Mouse (Mus musculus) hindbrain, postnatal 0 days (tissue): ENCODE data around the gene Pik3c2a. TPM values are rescaled to one million over a fixed set of nuclear protein-coding genes. Genes with fewer than 3 reads are reported as not detected.
A peak's percentile ranks its signal among the peaks of the same experiment; 100 is the strongest.

Experiments used
- ATAC-seq: fragments of 200-750 bp; cut with Nextera tagmentation; 2 replicates; pipeline ENCODE4 v1.8.0; 2017; ENCODE audit warnings: mild to moderate bottlenecking, moderate TSS enrichment, moderate library complexity
- DNase-seq: peaks from one replicate; pipeline ENCODE4 v3.0.0-alpha.2; 2015; ENCODE audit warnings: low spot score
- H3K27ac ChIP-seq: fragments of 300-500 bp; sonication (generic); 2 replicates; pipeline ENCODE4 v1.5.1; 2014; ENCODE audit warnings: mild to moderate bottlenecking
- H3K27me3 ChIP-seq: fragments of 300-500 bp; sonication (generic); 2 replicates; pipeline ENCODE4 v1.6.1; 2014; ENCODE audit warnings: low read length, mixed read lengths; ENCODE audit not compliant: insufficient read depth
- H3K36me3 ChIP-seq: fragments of 300-500 bp; sonication (generic); 2 replicates; pipeline ENCODE4 v1.6.1; 2014; ENCODE audit warnings: low read length, mixed read lengths; ENCODE audit not compliant: insufficient read depth
- H3K4me1 ChIP-seq: fragments of 300-500 bp; sonication (generic); 2 replicates; pipeline ENCODE4 v1.6.1; 2014; ENCODE audit warnings: antibody characterized with exemption, low read length, mixed read lengths; ENCODE audit not compliant: insufficient read depth
- H3K4me2 ChIP-seq: fragments of 300-500 bp; sonication (generic); 2 replicates; pipeline ENCODE4 v1.6.1; 2014; ENCODE audit warnings: low read depth, mild to moderate bottlenecking, low read length, moderate library complexity, mixed read lengths
- H3K4me3 ChIP-seq: fragments of 300-500 bp; sonication (generic); 2 replicates; pipeline ENCODE4 v1.5.1; 2014; ENCODE audit warnings: low read length
- H3K9ac ChIP-seq: fragments of 300-500 bp; sonication (generic); replicated peaks from 2 replicates; pipeline ENCODE4 v1.6.1; 2014; ENCODE audit warnings: mild to moderate bottlenecking, low read length, moderate library complexity, mixed read lengths
- H3K9me3 ChIP-seq: fragments of 300-500 bp; sonication (generic); 2 replicates; pipeline ENCODE4 v1.6.1; 2016; ENCODE audit warnings: low read length, mixed read lengths
- CTCF ChIP-seq: IDR thresholded peaks from 2 replicates; pipeline ENCODE4 v1.5.1; 2016; ENCODE audit warnings: antibody characterized with exemption, control low read depth, low read depth
- WGBS: fragments of 180-500 bp; shearing (Covaris S2); extraction: QIAGEN DNeasy Blood & Tissue Kit; methylation state at CpG from one replicate; pipeline ENCODE4 v1.1.7; 2014; 5-methylcytosine and 5-hydroxymethylcytosine counted together
- polyA plus RNA-seq: library from polyadenylated mRNA; unstranded; fragments of >200 nt; fragmentation: Nextera tagmentation; extraction: Ambion mirVana; gene quantifications from 2 replicates; pipeline ENCODE4 v1.2.1, GENCODE M21; 2015
- total RNA-seq: library from RNA; depleted of rRNA; stranded (reverse); fragments of >200 nt; gene quantifications from 2 replicates; pipeline ENCODE4 v1.2.3, GENCODE M21; 2014

Gene Pik3c2a
- total and polyA plus RNA-seq, 2 experiments from 2014 or later, result 9.5 to 24.3 TPM

DNA sequence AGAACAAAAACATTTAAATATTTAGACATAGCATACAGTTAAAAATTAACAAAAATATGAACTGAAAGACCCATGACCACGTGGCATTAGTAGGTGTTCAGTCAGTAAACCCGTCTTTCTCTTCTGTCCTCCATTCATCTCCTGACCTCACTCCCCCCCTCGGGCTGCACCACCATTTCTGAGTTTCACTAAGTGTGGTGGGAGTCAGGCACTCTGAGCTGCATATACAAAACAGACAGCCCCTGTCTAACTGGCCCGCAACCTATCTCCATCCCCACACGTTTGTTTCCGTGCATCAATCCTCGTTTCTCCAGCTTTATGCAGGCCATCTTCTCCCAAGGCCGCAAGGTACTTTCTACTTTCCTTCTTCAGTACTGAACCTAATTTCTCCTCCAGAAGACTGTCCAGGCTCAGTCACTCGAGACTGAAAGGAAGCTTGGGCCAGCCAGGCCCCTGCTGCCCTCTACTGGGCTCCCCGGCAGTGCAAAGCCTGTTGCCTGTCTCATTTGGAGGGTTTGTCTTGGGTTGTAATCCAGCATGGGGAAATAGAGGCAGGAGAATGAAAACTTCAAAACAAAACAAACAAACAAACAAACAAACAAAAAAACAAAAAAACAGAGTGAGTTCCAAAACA, 119.8 kb downstream of the Pik3c2a start:
- 29% methylated on average over 10 of the region's 10 CpGs for WGBS
- no peak overlapping the region for H3K9ac ChIP-seq
- DNase-seq (peak; percentile 83), ATAC-seq (peak; percentile 80)
- TF ChIP-seq CTCF, result peak; percentile 88
- H3K27ac ChIP-seq, result no peak overlapping the region
- no peak overlapping the region for H3K4me3 ChIP-seq
- no peak overlapping the region for H3K4me2 ChIP-seq
- H3K27me3 ChIP-seq, result no peaks in the 10 kb centered on the region
- no peaks in the 10 kb centered on the region for H3K36me3 ChIP-seq
- no peaks in the 10 kb centered on the region for H3K4me1 ChIP-seq
- H3K9me3 ChIP-seq, result no peaks in the 10 kb centered on the region

DNA sequence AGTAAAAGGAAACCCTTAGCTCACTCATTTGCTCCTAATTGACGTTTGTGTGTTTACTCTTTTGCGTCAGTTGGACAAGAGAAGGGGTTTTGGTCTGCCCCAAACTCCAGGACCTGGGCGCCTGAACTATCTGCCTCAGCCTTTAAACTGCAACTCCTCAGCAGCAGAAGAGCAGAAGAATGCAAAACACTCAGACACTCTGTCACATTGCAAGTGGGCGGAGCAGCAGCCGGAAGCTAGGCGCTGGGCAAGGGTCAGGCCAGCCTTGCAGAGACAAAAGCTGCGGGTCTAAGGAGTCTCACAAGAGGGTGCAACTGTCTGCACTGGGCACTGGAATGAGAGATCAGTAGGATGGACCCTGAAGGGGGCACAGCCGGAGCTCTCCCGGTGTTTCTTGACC, 133.8 kb downstream of the Pik3c2a start:
- Histone ChIP-seq H3K9me3 (no peaks in the 10 kb centered on the region), H3K27ac (no peak overlapping the region), H3K4me2 (no peak overlapping the region), H3K36me3 (no peaks in the 10 kb centered on the region), H3K4me1 (no peaks in the 10 kb centered on the region; the same call in 1 of the 2 replicates), H3K9ac (no peak overlapping the region), H3K4me3 (no peak overlapping the region), H3K27me3 (0 out of 2 replicates have a peak, but pooled peaks cover 6% of the 10 kb centered on the region)
- 28% methylated on average over 9 of the region's 9 CpGs for WGBS
- TF ChIP-seq CTCF, result no peak
- ATAC-seq (no peak), DNase-seq (no peak)

DNA sequence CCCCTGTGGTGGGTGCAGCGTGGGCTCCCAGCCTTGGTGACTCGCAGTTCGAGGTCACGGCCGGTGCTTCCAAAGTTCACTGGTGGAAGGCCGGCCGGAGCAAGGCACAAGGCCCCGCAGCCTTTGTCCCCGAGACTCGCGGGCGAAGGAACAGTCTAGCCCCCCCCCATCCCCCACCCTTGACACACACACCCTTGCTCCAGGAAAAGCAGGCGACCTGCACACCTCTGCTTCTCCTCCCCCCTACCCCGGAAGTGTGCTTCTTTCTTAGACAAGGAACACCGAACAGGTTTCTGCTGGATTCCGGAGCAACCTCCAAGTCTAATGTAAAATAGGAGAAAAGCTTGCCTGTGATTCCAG, 134.6 kb downstream of the Pik3c2a start:
- no peak for DNase-seq
- H3K36me3 ChIP-seq, result no peaks in the 10 kb centered on the region
- ATAC-seq, result 0 out of 2 replicates have a peak, but pooled peaks have one; percentile 1

DNA sequence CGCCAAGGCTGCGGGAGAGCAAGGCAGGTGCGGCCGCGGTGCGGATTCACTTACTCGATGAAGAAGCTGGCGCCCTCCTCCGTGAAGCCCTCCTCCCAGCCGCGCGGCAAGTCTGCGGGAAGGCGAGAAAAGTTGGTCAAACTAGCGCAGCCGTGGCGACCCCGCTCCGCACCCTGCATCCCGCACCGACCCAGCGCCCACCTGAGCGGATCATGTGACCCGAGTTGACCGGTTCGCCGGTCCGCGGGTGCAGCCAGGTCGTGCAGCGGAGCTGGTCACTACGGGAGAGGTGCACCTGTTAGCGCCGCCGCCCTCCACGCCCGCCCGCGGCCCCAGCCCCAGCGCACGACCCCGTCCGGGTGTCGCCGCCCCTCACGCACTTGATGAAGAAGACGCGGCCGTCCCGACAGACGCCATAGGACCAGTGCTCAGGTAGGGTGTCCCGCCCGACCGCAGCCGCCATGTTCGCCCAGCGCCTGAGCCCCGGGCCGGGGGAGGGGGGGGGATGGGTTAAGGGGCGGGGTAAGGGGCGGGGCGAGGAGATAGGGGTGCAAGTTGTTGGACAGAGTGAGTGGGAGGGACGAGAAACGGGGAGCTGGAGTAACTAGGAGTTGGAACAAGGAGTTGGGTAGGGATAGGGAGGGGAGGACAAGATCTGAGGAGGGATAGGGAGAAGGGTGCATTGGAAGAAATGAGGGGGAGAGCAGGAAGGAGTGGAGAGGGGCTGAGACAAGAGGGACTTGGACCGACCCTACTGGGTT, 135.2 kb downstream of the Pik3c2a start, which contains the start of gene Plekha7:
Gene Plekha7 (minus strand): TSS at position 506 of the 761 bp plus-strand sequence.
- DNase-seq, result peak; percentile 23
- peak within 1 kb of the TSS; percentile 100 for H3K4me2 ChIP-seq
- H3K27ac ChIP-seq, result peak within 1 kb of the TSS; percentile 45; the same call in 1 of the 2 replicates
- H3K4me3 ChIP-seq, result peak within 1 kb of the TSS; percentile 67
- 0 out of 2 replicates have a peak, but pooled peaks cover 6% of the 10 kb centered on the region for H3K27me3 ChIP-seq
- no peaks in the 10 kb centered on the region for H3K36me3 ChIP-seq
- H3K9me3 ChIP-seq, result no peaks in the 10 kb centered on the region
- under 1% methylated on average over 52 of the region's 65 CpGs for WGBS
- TF ChIP-seq CTCF, result no peak
- H3K4me1 ChIP-seq, result no peaks in the 10 kb centered on the region; the same call in 1 of the 2 replicates
- peak; percentile 66 for ATAC-seq
- H3K9ac ChIP-seq, result peak within 1 kb of the TSS; percentile 53

More for the DNA sequence above, 134.6 kb downstream of the Pik3c2a start:
- H3K4me2 ChIP-seq, result peak overlapping the region; percentile 100
- H3K27ac ChIP-seq, result no peak overlapping the region
- TF ChIP-seq CTCF, result no peak
- peak overlapping the region; percentile 67 for H3K4me3 ChIP-seq
- WGBS, result 4% methylated on average over 16 of the region's 16 CpGs
- 0 out of 2 replicates have a peak, but pooled peaks cover 6% of the 10 kb centered on the region for H3K27me3 ChIP-seq
- no peak overlapping the region for H3K9ac ChIP-seq
- no peaks in the 10 kb centered on the region for H3K9me3 ChIP-seq
- no peaks in the 10 kb centered on the region; the same call in 1 of the 2 replicates for H3K4me1 ChIP-seq

DNA sequence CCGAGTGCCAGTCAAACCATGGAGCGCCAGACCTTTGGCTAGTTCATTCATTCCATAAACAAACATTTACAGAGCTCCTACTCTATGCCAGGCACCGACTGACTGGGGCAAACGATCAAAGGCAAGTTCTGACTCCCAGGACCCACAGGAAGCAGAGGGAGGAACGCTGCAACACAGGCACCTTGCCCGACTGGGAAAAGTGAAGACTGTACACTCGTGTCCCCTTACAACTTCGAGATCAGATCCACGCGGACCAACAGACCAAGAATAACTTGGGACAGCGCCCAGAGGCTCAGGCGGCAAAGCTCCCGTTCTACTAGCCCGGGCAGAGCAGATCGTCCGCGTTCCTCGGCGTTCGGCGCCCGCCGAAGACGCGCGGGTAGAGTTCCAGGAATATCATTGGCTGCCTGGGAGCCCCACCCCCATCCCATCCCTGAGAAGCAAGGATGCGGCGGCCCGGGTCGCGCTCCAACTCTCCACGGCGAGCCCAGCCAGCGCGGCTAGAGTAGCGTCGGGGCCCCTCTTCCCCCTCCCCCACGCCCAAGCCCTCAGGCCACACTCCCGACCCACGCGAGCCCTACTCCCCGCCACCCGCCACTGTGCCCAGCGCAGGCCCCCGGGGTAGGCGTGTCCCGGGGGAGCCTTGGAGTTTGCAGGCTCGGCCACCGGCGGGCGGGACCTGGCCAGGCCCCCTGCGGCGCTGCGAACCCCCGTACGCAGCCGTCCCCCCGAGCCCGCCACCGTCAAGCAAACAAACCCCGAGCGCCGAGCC, 136.0 kb downstream of the Pik3c2a start:
- TF ChIP-seq CTCF, result no peak
- ATAC-seq (peak; percentile 83), DNase-seq (peak; percentile 79)
- H3K4me3 ChIP-seq, result peak overlapping the region; percentile 67
- H3K9me3 ChIP-seq, result no peaks in the 10 kb centered on the region
- WGBS, result under 1% methylated on average over 59 of the region's 63 CpGs
- peak overlapping the region; percentile 53 for H3K9ac ChIP-seq
- peak overlapping the region; percentile 100 for H3K4me2 ChIP-seq
- no peaks in the 10 kb centered on the region; the same call in 1 of the 2 replicates for H3K4me1 ChIP-seq
- 0 out of 2 replicates have a peak, but pooled peaks cover 6% of the 10 kb centered on the region for H3K27me3 ChIP-seq
- no peaks in the 10 kb centered on the region for H3K36me3 ChIP-seq
- H3K27ac ChIP-seq, result peak overlapping the region; percentile 45; the same call in 1 of the 2 replicates

DNA sequence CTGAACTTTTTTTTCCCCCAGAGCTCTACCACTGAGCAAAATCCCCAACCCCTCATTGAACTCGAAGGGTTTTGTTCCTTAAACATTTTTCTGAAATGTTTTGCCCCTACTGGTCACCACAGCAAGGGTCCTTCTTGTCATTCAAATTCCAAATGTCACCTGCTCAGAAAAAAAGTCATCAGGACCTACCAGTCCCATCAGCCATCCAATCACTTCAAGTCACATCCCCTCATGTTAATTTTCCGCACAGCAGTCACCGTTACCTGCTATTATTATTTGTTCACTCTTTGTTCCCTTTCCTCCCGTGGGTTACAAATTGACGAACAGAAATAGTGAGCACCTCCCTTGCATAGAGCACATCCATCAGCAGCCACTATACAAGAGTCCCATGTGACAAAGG, 136.6 kb downstream of the Pik3c2a start:
- Histone ChIP-seq H3K4me2 (peak overlapping the region; percentile 100), H3K4me1 (no peaks in the 10 kb centered on the region; the same call in 1 of the 2 replicates), H3K9ac (no peak overlapping the region), H3K27me3 (0 out of 2 replicates have a peak, but pooled peaks cover 6% of the 10 kb centered on the region), H3K36me3 (no peaks in the 10 kb centered on the region), H3K4me3 (peak overlapping the region; percentile 67; the same call in 1 of the 2 replicates), H3K9me3 (no peaks in the 10 kb centered on the region), H3K27ac (no peak overlapping the region)
- no peak for DNase-seq
- 9% methylated on average over 5 of the region's 5 CpGs for whole genome bisulfite sequencing
- ATAC-seq, result no peak
- no peak for TF ChIP-seq CTCF
